Mouse (Mus musculus) heart, embryonic 15.5 days (tissue): ENCODE measurements around the gene Rbm15. TPM values are rescaled to one million over a fixed set of nuclear protein-coding genes. Genes with fewer than 3 reads are reported as not detected.
A peak's percentile ranks its signal among the peaks of the same experiment; 100 is the strongest.
"Not testable (repeated sequence)": the region's sequence is repeated elsewhere in the genome, so short reads cannot be mapped to it uniquely, and the experiment has no call there.

Source experiments
- ATAC-seq: fragments of 200-750 bp; cut with Nextera tagmentation; replicated peaks from 2 replicates; pipeline ENCODE4 v1.8.0; 2017; ENCODE audit warnings: low read depth, moderate TSS enrichment; ENCODE audit not compliant: insufficient number of reproducible peaks, insufficient read depth, low FRiP score
- H3K27ac ChIP-seq: fragments of 300-500 bp; sonication (generic); 2 replicates; pipeline ENCODE4 v1.5.1; 2015; ENCODE audit warnings: mild to moderate bottlenecking, inconsistent platforms
- H3K27me3 ChIP-seq: fragments of 300-500 bp; sonication (generic); 2 replicates; pipeline ENCODE4 v1.6.1; 2015; ENCODE audit warnings: inconsistent platforms
- H3K36me3 ChIP-seq: fragments of 300-500 bp; sonication (generic); 2 replicates; pipeline ENCODE4 v1.6.1; 2015; ENCODE audit warnings: mild to moderate bottlenecking, inconsistent platforms
- H3K4me1 ChIP-seq: fragments of 300-500 bp; sonication (generic); replicated peaks from 2 replicates; pipeline ENCODE4 v1.6.1; 2015; ENCODE audit warnings: inconsistent platforms
- H3K4me2 ChIP-seq: fragments of 300-500 bp; sonication (generic); 2 replicates; pipeline ENCODE4 v1.6.1; 2015; ENCODE audit warnings: inconsistent platforms, mild to moderate bottlenecking, moderate library complexity
- H3K4me3 ChIP-seq: fragments of 300-500 bp; sonication (generic); 2 replicates; pipeline ENCODE4 v1.5.1; 2015; ENCODE audit warnings: mild to moderate bottlenecking, inconsistent platforms
- H3K9ac ChIP-seq: fragments of 300-500 bp; sonication (generic); 2 replicates; pipeline ENCODE4 v1.6.1; 2015; ENCODE audit warnings: mild to moderate bottlenecking, inconsistent platforms
- H3K9me3 ChIP-seq: fragments of 300-500 bp; sonication (generic); replicated peaks from 2 replicates; pipeline ENCODE4 v1.6.1; 2016; ENCODE audit warnings: inconsistent platforms
- WGBS: fragments of 180-500 bp; shearing (Covaris S2); methylation state at CpG from one replicate; pipeline ENCODE4 v1.1.7; 2015; ENCODE audit warnings: mixed read lengths; 5-methylcytosine and 5-hydroxymethylcytosine counted together
- polyA plus RNA-seq: library from polyadenylated mRNA; unstranded; fragments of >200 nt; fragmentation: Nextera tagmentation; extraction: Ambion mirVana; gene quantifications from 2 replicates; pipeline ENCODE4 v1.2.1, GENCODE M21; 2015

The Rbm15 gene
- polyA plus RNA-seq, 1 experiment from 2014 or later: 10.6 TPM

- no peak overlapping the region for H3K9ac ChIP-seq
- no peaks in the 10 kb centered on the region for H3K27me3 ChIP-seq
- H3K4me2 ChIP-seq: no peak overlapping the region
- peaks cover 44% of the 10 kb centered on the region for H3K4me1 ChIP-seq
- no peaks in the 10 kb centered on the region for H3K9me3 ChIP-seq
- no peak overlapping the region for H3K4me3 ChIP-seq
- no peak overlapping the region for H3K27ac ChIP-seq
- no peak for ATAC-seq
- peaks cover 36% of the 10 kb centered on the region for H3K36me3 ChIP-seq
- WGBS: 96% methylated on average over 1 of the region's 1 CpGs
Observed at GRCm38 (mm10) chr3:107326442-107326841, 7.0 kb downstream of the Rbm15 start.

- no peak for ATAC-seq
- peaks cover 32% of the 10 kb centered on the region for H3K4me1 ChIP-seq
- H3K27ac ChIP-seq: no peak overlapping the region
- no peak overlapping the region for H3K4me2 ChIP-seq
- no peaks in the 10 kb centered on the region for H3K9me3 ChIP-seq
- H3K9ac ChIP-seq: no peak overlapping the region
- no peak overlapping the region for H3K4me3 ChIP-seq
- H3K27me3 ChIP-seq: no peaks in the 10 kb centered on the region
- peaks cover 18% of the 10 kb centered on the region for H3K36me3 ChIP-seq
Observed at GRCm38 (mm10) chr3:107321776-107322175, 11.7 kb downstream of the Rbm15 start.

- Histone ChIP-seq H3K27ac (no peak overlapping the region), H3K4me1 (peaks cover 32% of the 10 kb centered on the region), H3K9me3 (no peaks in the 10 kb centered on the region), H3K4me2 (no peak overlapping the region), H3K4me3 (no peak overlapping the region), H3K27me3 (no peaks in the 10 kb centered on the region), H3K9ac (no peak overlapping the region), H3K36me3 (peaks cover 18% of the 10 kb centered on the region)
- ATAC-seq: no peak
- WGBS: 94% methylated on average over 2 of the region's 2 CpGs
Observed at GRCm38 (mm10) chr3:107321141-107321540, 12.3 kb downstream of the Rbm15 start.

DNA sequence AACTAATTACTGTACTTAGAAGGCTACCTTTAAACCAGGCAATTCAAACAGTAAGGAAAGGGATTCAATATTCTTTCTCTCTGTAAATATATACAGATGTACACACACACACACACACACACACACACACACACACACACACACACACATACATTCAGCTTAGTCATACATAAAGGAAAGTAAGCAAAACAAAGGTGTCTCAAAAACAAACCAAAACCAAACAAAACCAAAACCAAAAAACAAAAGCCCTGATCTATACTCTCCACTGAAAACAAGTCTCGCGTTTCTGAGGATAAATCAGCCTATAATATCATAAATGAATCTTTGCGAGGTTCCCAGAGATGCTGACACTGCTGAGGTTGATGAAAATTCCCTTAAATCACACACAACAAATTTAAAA, 16.1 kb downstream of the Rbm15 start:
- Histone ChIP-seq H3K9ac (no peak overlapping the region), H3K27me3 (no peaks in the 10 kb centered on the region), H3K4me1 (peaks cover 6% of the 10 kb centered on the region; the same call in 1 of the 2 replicates), H3K9me3 (no peaks in the 10 kb centered on the region), H3K4me2 (no peak overlapping the region), H3K4me3 (no peak overlapping the region), H3K36me3 (peaks cover 7% of the 10 kb centered on the region; the same call in 1 of the 2 replicates), H3K27ac (no peak overlapping the region)
- ATAC-seq: no peak
- WGBS: 89% methylated on average over 3 of the region's 3 CpGs

- not testable (repeated sequence) for H3K27ac ChIP-seq, H3K9me3 ChIP-seq, H3K27me3 ChIP-seq, H3K9ac ChIP-seq, H3K4me3 ChIP-seq, H3K36me3 ChIP-seq, ATAC-seq, H3K4me2 ChIP-seq, H3K4me1 ChIP-seq
- WGBS: 78% methylated on average over 4 of the region's 4 CpGs
Observed at GRCm38 (mm10) chr3:107296917-107297316, 36.6 kb downstream of the Rbm15 start.

- Histone ChIP-seq H3K4me2 (no peak overlapping the region), H3K9ac (no peak overlapping the region), H3K36me3 (no peaks in the 10 kb centered on the region), H3K9me3 (no peaks in the 10 kb centered on the region), H3K4me1 (0 out of 2 replicates have a peak, but pooled peaks cover under 1% of the 10 kb centered on the region), H3K27ac (no peak overlapping the region), H3K4me3 (no peak overlapping the region), H3K27me3 (no peaks in the 10 kb centered on the region)
- ATAC-seq: no peak
- 78% methylated on average over 5 of the region's 5 CpGs for WGBS
Observed at GRCm38 (mm10) chr3:107295672-107296360, 37.7 kb downstream of the Rbm15 start.

DNA sequence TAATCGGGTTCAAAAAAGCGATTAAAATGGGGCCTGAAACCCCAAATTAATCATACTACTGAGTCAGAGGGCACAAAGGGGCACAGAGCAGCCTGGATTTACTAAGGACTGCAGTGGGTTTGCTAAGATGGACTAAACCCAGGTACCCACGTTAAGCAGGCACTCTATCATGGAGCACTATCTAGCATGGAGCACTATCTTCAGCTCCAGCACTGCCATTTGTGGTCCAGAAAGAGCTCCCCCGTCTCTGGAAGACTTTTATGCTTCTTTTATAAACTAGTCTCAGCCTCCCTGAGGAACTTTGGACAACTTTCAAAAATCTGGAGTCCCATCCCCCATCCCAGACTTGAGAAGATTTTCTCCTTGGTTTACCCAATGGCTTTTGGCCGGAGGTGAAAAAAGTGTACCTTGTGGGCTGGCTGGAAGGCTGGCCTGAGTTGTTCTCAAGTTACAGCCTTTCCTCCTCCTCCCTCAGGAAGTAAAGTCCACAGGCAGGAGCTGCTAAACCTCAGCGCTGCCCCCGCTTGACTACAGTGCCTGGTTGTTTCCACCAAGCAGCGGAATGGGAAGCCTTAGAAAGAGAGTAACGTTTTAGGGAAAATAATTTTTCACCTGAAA, 42.6 kb downstream of the Rbm15 start, which contains the start of gene Slc16a4:
Gene Slc16a4 (plus strand): TSS at position 467 of the 618 bp plus-strand sequence.
- no peak within 1 kb of the TSS for H3K9ac ChIP-seq
- H3K4me3 ChIP-seq: no peak within 1 kb of the TSS
- H3K27me3 ChIP-seq: no peaks in the 10 kb centered on the region
- H3K4me1 ChIP-seq: 0 out of 2 replicates have a peak, but pooled peaks cover 3% of the 10 kb centered on the region
- no peaks in the 10 kb centered on the region for H3K9me3 ChIP-seq
- 30% methylated on average over 9 of the region's 9 CpGs for WGBS
- peak within 1 kb of the TSS; percentile 67 for H3K27ac ChIP-seq
- H3K4me2 ChIP-seq: peak within 1 kb of the TSS; percentile 30; the same call in 1 of the 2 replicates
- H3K36me3 ChIP-seq: no peaks in the 10 kb centered on the region
- peak; percentile 53; the same call in 1 of the 2 replicates for ATAC-seq

- Histone ChIP-seq H3K9ac (no peak overlapping the region), H3K4me3 (no peak overlapping the region), H3K36me3 (peaks cover 26% of the 10 kb centered on the region), H3K27me3 (no peaks in the 10 kb centered on the region), H3K4me2 (no peak overlapping the region), H3K9me3 (no peaks in the 10 kb centered on the region), H3K27ac (no peak overlapping the region), H3K4me1 (0 out of 2 replicates have a peak, but pooled peaks cover 3% of the 10 kb centered on the region)
- no peak for ATAC-seq
Observed at GRCm38 (mm10) chr3:107287346-107287745, 46.1 kb downstream of the Rbm15 start.

DNA sequence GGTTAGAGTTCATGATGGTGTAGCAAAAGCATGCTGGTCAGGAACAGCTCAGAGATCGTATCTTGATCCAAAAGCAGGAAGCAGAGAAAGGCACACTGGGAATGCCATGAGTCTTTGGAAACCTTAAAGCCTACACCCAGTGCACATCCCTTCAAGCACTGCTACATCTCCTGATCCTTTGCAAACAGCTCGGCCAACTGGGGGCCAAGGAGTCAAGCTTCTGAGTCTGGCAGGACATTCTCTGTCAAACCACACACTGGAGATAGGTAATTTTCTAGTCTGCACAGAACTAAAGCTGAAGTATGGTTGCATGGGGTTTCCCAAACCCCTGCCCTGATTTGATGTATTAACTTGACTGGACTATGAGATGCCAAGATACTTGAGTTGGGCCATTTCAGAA, 47.4 kb downstream of the Rbm15 start:
- ATAC-seq: no peak
- Histone ChIP-seq H3K4me3 (no peak overlapping the region), H3K27ac (no peak overlapping the region), H3K4me1 (0 out of 2 replicates have a peak, but pooled peaks cover 3% of the 10 kb centered on the region), H3K36me3 (peaks cover 32% of the 10 kb centered on the region), H3K9me3 (no peaks in the 10 kb centered on the region), H3K27me3 (no peaks in the 10 kb centered on the region), H3K9ac (no peak overlapping the region), H3K4me2 (no peak overlapping the region)
- 75% methylated on average over 2 of the region's 2 CpGs for WGBS

GRCm38 (mm10) chr3:107278479-107279269, 54.8 kb downstream of the Rbm15 start, which contains the start of gene Lamtor5:
Lamtor5 (plus strand) TSS chr3:107278858.
- H3K4me1 ChIP-seq: peaks cover 12% of the 10 kb centered on the region
- WGBS: 2% methylated on average over 43 of the region's 43 CpGs
- peak within 1 kb of the TSS; percentile 76 for H3K9ac ChIP-seq
- peak within 1 kb of the TSS; percentile 61 for H3K4me2 ChIP-seq
- H3K9me3 ChIP-seq: no peaks in the 10 kb centered on the region
- H3K27ac ChIP-seq: 0 out of 2 replicates have a peak within 1 kb of the TSS, but pooled peaks have one; percentile 11
- ATAC-seq: peak; percentile 86
- peaks cover 19% of the 10 kb centered on the region for H3K36me3 ChIP-seq
- H3K27me3 ChIP-seq: 0 out of 2 replicates have a peak, but pooled peaks cover 6% of the 10 kb centered on the region
- H3K4me3 ChIP-seq: peak within 1 kb of the TSS; percentile 82

GRCm38 (mm10) chr3:107276626-107277025, 56.8 kb downstream of the Rbm15 start:
- no peak for ATAC-seq
- no peaks in the 10 kb centered on the region for H3K36me3 ChIP-seq
- no peaks in the 10 kb centered on the region for H3K9me3 ChIP-seq
- H3K9ac ChIP-seq: no peak overlapping the region
- peaks cover 12% of the 10 kb centered on the region for H3K4me1 ChIP-seq
- H3K27ac ChIP-seq: no peak overlapping the region
- H3K4me2 ChIP-seq: no peak overlapping the region
- H3K4me3 ChIP-seq: no peak overlapping the region
- 0 out of 2 replicates have a peak, but pooled peaks cover 6% of the 10 kb centered on the region for H3K27me3 ChIP-seq
- 82% methylated on average over 3 of the region's 3 CpGs for WGBS
